In genomic region chr11:74761011-74761705, GRCm38 (mm10) we compare ENCODE assay signal across 17 mouse cellular contexts.
"Had no signal": no experiment of that assay in that cellular context is flagged by ENCODE, and none has a peak within 500 bp of the region (broad histone marks: within the 10 kb centered on the region; RNA-seq: fewer than 3 reads in every experiment).

No protein-coding gene starts in this region.

- H3K27ac ChIP-seq: left cerebral cortex, adult 2 months; limb, embryonic 15.5 days; liver, embryonic 13.5 days; lung, embryonic 15.5 days; macrophage; midbrain, embryonic 15.5 days; neural tube, embryonic 12.5 days; stomach, embryonic 15.5 days had no signal

- H3K9ac ChIP-seq: limb, embryonic 15.5 days; liver, embryonic 13.5 days; liver, postnatal 0 days; lung, embryonic 15.5 days; midbrain, embryonic 15.5 days; neural tube, embryonic 12.5 days; stomach, embryonic 15.5 days had no signal

- H3K4me3 ChIP-seq: left cerebral cortex, adult 2 months; limb, embryonic 15.5 days; liver, embryonic 13.5 days; lung, embryonic 15.5 days; megakaryocyte, embryonic 14.5 days; midbrain, embryonic 15.5 days; neural tube, embryonic 12.5 days; stomach, embryonic 15.5 days had no signal

- DNase-seq: liver, embryonic 13.5 days; liver, postnatal 0 days; lung, postnatal 14 days; right cerebral cortex, postnatal 4 days; spleen, adult 18-20 months; thymus, adult 18-20 months; thymus, postnatal 14 days had no signal

- H3K4me1 ChIP-seq: limb, embryonic 15.5 days; liver, embryonic 13.5 days; lung, embryonic 15.5 days; midbrain, embryonic 15.5 days; neural tube, embryonic 12.5 days; stomach, embryonic 15.5 days had no signal

- H3K9me3 ChIP-seq: limb, embryonic 15.5 days; liver, embryonic 13.5 days; lung, embryonic 15.5 days; megakaryocyte, embryonic 14.5 days; midbrain, embryonic 15.5 days; neural tube, embryonic 12.5 days; stomach, embryonic 15.5 days had no signal

- H3K27me3 ChIP-seq: limb, embryonic 15.5 days; liver, embryonic 13.5 days; lung, embryonic 15.5 days; midbrain, embryonic 15.5 days; neural tube, embryonic 12.5 days; stomach, embryonic 15.5 days had no signal

- H3K4me2 ChIP-seq: limb, embryonic 15.5 days; liver, embryonic 13.5 days; lung, embryonic 15.5 days; midbrain, embryonic 11.5 days; midbrain, embryonic 15.5 days; neural tube, embryonic 12.5 days; stomach, embryonic 15.5 days had no signal

- ATAC-seq: intestine, postnatal 0 days; liver, postnatal 0 days; midbrain, embryonic 15.5 days had no signal

- H3K36me3 ChIP-seq: limb, embryonic 15.5 days; liver, embryonic 13.5 days; lung, embryonic 15.5 days; midbrain, embryonic 15.5 days; neural tube, embryonic 12.5 days; stomach, embryonic 15.5 days had no signal
